Mouse (Mus musculus) cerebellum, postnatal 25 days (tissue): ENCODE data around the gene Mknk1.

Experiments used
- DNase-seq, 2 experiments: peaks; one replicate each; pipeline ENCODE4 v3.0.0; 2021; ENCODE audit warnings: mixed read lengths in 2 of 2

Gene Mknk1

GRCm38 (mm10) chr4:115838696-115839641, at the start of gene Mknk1:
Gene Mknk1 (plus strand): TSS chr4:115839198.
- peak; percentile 90 to 95 for DNase-seq

GRCm38 (mm10) chr4:115790864-115791263, 48.1 kb upstream of the Mknk1 start:
- no peak for DNase-seq

- no peak for DNase-seq
Measured at GRCm38 (mm10) chr4:115795360-115795759, 43.6 kb upstream of the Mknk1 start.

GRCm38 (mm10) chr4:115799981-115800380, 39.0 kb upstream of the Mknk1 start:
- no peak for DNase-seq

GRCm38 (mm10) chr4:115812326-115812725, 26.7 kb upstream of the Mknk1 start:
- no peak for DNase-seq

GRCm38 (mm10) chr4:115815606-115816005, 23.4 kb upstream of the Mknk1 start:
- no peak for DNase-seq

- DNase-seq = no peak
Measured at GRCm38 (mm10) chr4:115820199-115820598, 18.8 kb upstream of the Mknk1 start.

- no peak for DNase-seq
Measured at GRCm38 (mm10) chr4:115820944-115821343, 18.1 kb upstream of the Mknk1 start.

- no peak for DNase-seq
Measured at GRCm38 (mm10) chr4:115821431-115821830, 17.6 kb upstream of the Mknk1 start.

GRCm38 (mm10) chr4:115821928-115822327, 17.1 kb upstream of the Mknk1 start:
- no peak for DNase-seq

GRCm38 (mm10) chr4:115824178-115824577, 14.8 kb upstream of the Mknk1 start:
- no peak for DNase-seq

- no peak for DNase-seq
Measured at GRCm38 (mm10) chr4:115825271-115825670, 13.7 kb upstream of the Mknk1 start.

- no peak for DNase-seq
Measured at GRCm38 (mm10) chr4:115827066-115827465, 11.9 kb upstream of the Mknk1 start.

GRCm38 (mm10) chr4:115827535-115827887, 11.5 kb upstream of the Mknk1 start:
- no peak for DNase-seq

GRCm38 (mm10) chr4:115827888-115828571, 11.0 kb upstream of the Mknk1 start, which contains the start of gene Mob3c:
Gene Mob3c (plus strand): TSS chr4:115828092.
- DNase-seq = peak; percentile 70 to 82

- no peak for DNase-seq
Measured at GRCm38 (mm10) chr4:115828572-115828902, 10.5 kb upstream of the Mknk1 start.

- DNase-seq = no peak
Measured at GRCm38 (mm10) chr4:115830491-115830890, 8.5 kb upstream of the Mknk1 start.

- no peak for DNase-seq
Measured at GRCm38 (mm10) chr4:115831221-115831620, 7.8 kb upstream of the Mknk1 start.

GRCm38 (mm10) chr4:115832040-115832439, 7.0 kb upstream of the Mknk1 start:
- no peak for DNase-seq

GRCm38 (mm10) chr4:115835576-115835975, 3.4 kb upstream of the Mknk1 start:
- DNase-seq = no peak

GRCm38 (mm10) chr4:115838196-115838595, 802 bp upstream of the Mknk1 start:
- DNase-seq = no peak

GRCm38 (mm10) chr4:115839956-115840355, 958 bp downstream of the Mknk1 start:
- DNase-seq = peak in 1 of 2 experiments; percentile 14

- DNase-seq = no peak
Measured at GRCm38 (mm10) chr4:115840842-115841241, 1.8 kb downstream of the Mknk1 start.

GRCm38 (mm10) chr4:115846656-115847055, 7.7 kb downstream of the Mknk1 start:
- DNase-seq = no peak
